Mouse (Mus musculus): ENCODE data around the gene 2610507B11Rik. TPM values are rescaled to one million over a fixed set of nuclear protein-coding genes. Genes with fewer than 3 reads are reported as not detected.

2610507B11Rik gene
- polyA plus RNA-seq, 1 experiment: 51.7 TPM

- Histone ChIP-seq H3K27me3 (ENCODE audit: control insufficient read depth, insufficient read depth, low read length) (no peaks in the 10 kb centered on the region), H3K4me1 (ENCODE audit: control insufficient read depth, insufficient read depth, insufficient read length, low read length) (peaks cover 8% of the 10 kb centered on the region; the same call in 1 of the 2 replicates), H3K4me3 (ENCODE audit: low read depth, low read length) (peak overlapping the region; percentile 83), H3K36me3 (ENCODE audit: control insufficient read depth, insufficient read depth, low read length) (peaks cover 4% of the 10 kb centered on the region; the same call in 1 of the 2 replicates), H3K27ac (ENCODE audit: insufficient read depth, low read depth, low read length) (peak overlapping the region; percentile 97)
- TF ChIP-seq CTCF (IDR thresholded peaks at IDR 0.05; ENCODE audit: extremely low read depth, insufficient read length, insufficient replicate concordance, low read depth, low read length) (no peak), POLR2A (IDR thresholded peaks at IDR 0.05; ENCODE audit: low read depth, low read length) (no peak)
- under 1% methylated on average over 19 of the region's 19 CpGs for WGBS
These were observed 16.3 kb upstream of the 2610507B11Rik start for GRCm38 (mm10) chr11:78245261-78245626.

DNA sequence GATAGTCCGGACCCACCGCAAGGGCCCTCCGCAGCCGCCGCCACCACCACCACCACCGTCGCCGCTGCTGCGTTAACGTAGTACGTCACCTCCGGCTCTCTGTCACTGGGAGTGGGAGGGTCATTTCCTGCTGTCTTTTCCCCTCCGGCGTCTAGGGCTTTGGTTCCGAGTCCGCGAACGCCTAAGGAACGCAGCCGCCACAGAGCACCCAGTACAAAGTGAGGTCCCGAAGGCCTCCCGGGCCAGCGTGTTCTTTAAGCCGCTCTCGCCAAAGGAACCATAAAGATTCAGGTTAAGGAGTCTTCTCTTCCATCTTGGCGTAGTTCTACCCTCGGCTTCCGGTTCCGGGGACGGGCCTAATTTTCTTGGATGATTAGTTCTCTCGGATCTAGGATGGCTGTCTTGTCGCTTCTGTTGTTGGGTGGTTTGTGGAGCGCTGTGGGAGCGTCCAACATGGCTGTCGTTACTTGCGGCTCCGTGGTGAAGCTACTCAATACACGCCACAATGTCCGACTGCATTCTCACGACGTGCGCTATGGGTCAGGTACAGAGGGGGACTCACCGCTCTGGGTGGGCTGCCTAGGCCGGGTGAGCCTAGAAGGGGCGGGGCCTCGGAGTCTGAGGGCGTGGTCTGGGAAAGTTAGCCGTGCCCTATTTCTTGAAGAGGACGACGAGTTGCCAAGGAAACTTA is 15.8 kb upstream of the 2610507B11Rik start, which contains the start of the genes Sdf2 and Supt6:
Gene Sdf2 (plus strand): TSS at position 120 of the 691 bp plus-strand sequence.
Gene Supt6 (minus strand): TSS at position 361 of the 691 bp plus-strand sequence.
- under 1% methylated on average over 50 of the region's 50 CpGs for WGBS
- H3K36me3 ChIP-seq (ENCODE audit: control insufficient read depth, insufficient read depth, low read length): no peaks in the 10 kb centered on the region; the same call in 1 of the 2 replicates
- peak within 1 kb of the TSS; percentile 97 for H3K27ac ChIP-seq (ENCODE audit: insufficient read depth, low read depth, low read length)
- H3K4me1 ChIP-seq (ENCODE audit: control insufficient read depth, insufficient read depth, insufficient read length, low read length): peaks cover 8% of the 10 kb centered on the region; the same call in 1 of the 2 replicates
- TF ChIP-seq POLR2A (IDR thresholded peaks at IDR 0.05; ENCODE audit: low read depth, low read length) (peak; percentile 75), CTCF (IDR thresholded peaks at IDR 0.05; ENCODE audit: extremely low read depth, insufficient read length, insufficient replicate concordance, low read depth, low read length) (0 out of 2 replicates have a peak, but pooled peaks have one; percentile 9)
- H3K27me3 ChIP-seq (ENCODE audit: control insufficient read depth, insufficient read depth, low read length): no peaks in the 10 kb centered on the region
- peak within 1 kb of the TSS; percentile 83 for H3K4me3 ChIP-seq (ENCODE audit: low read depth, low read length)

DNA sequence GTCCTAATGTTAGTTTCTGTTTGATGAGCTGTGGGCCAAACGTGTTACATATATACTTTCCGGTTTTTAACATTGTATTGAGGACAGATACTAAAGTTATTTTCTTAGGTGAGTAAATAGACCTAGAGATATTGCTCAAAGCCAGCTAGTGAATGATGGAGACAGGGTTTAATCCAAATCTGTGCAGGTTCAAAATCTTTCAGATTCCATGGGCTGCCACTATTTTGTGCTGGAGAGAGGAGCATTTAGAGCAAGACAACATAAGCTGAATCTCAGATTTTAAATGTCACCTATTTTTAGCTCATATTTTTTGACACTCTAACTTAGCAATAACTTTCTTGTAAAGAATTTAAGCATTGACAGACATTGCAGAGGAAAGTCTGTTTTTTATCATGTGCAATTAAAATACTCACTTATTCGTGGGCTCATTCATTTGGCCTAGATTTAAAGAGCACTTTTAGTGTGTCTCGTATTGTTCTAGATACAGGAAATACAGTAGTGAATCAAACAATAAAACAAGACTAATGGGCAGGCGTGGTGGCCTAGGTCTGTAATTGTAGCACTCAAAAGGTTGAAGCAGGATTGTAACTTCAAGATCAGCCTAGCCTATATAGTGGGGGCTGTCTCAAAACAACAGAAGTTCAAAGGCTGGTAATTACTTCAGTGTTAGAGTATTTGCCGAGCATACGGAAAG is 15.1 kb upstream of the 2610507B11Rik start:
- TF ChIP-seq CTCF (IDR thresholded peaks at IDR 0.05; ENCODE audit: extremely low read depth, insufficient read length, insufficient replicate concordance, low read depth, low read length) (no peak), POLR2A (IDR thresholded peaks at IDR 0.05; ENCODE audit: low read depth, low read length) (no peak)
- H3K27ac ChIP-seq (ENCODE audit: insufficient read depth, low read depth, low read length): peak overlapping the region; percentile 97; the same call in 1 of the 2 replicates
- H3K27me3 ChIP-seq (ENCODE audit: control insufficient read depth, insufficient read depth, low read length): no peaks in the 10 kb centered on the region
- H3K4me3 ChIP-seq (ENCODE audit: low read depth, low read length): peak overlapping the region; percentile 83
- 12% methylated on average over 7 of the region's 7 CpGs for WGBS
- H3K36me3 ChIP-seq (ENCODE audit: control insufficient read depth, insufficient read depth, low read length): 0 out of 2 replicates have a peak, but pooled peaks cover 1% of the 10 kb centered on the region
- peaks cover 8% of the 10 kb centered on the region; the same call in 1 of the 2 replicates for H3K4me1 ChIP-seq (ENCODE audit: control insufficient read depth, insufficient read depth, insufficient read length, low read length)

DNA sequence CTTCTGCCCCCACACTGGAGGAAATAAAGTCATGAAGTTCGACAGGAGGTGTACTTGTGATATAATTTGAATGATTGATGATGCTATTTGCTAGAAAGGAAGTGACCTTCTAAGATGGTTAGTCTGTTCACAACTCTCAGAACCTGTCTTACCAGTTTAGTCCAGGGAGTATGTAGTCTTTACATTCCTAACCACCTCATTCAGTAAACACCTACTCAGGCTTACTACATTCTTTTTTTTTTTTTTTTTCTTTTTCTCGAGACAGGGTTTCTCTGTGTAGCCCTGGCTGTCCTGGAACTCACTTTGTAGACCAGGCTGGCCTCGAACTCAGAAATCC is 14.6 kb upstream of the 2610507B11Rik start:
- H3K4me3 ChIP-seq (ENCODE audit: low read depth, low read length): no peak overlapping the region
- no peak overlapping the region for H3K27ac ChIP-seq (ENCODE audit: insufficient read depth, low read depth, low read length)
- H3K4me1 ChIP-seq (ENCODE audit: control insufficient read depth, insufficient read depth, insufficient read length, low read length): peaks cover 8% of the 10 kb centered on the region; the same call in 1 of the 2 replicates
- H3K27me3 ChIP-seq (ENCODE audit: control insufficient read depth, insufficient read depth, low read length): no peaks in the 10 kb centered on the region
- 20% methylated on average over 3 of the region's 3 CpGs for WGBS
- H3K36me3 ChIP-seq (ENCODE audit: control insufficient read depth, insufficient read depth, low read length): peaks cover 3% of the 10 kb centered on the region
- TF ChIP-seq CTCF (IDR thresholded peaks at IDR 0.05; ENCODE audit: extremely low read depth, insufficient read length, insufficient replicate concordance, low read depth, low read length) (no peak), POLR2A (IDR thresholded peaks at IDR 0.05; ENCODE audit: low read depth, low read length) (no peak)

DNA sequence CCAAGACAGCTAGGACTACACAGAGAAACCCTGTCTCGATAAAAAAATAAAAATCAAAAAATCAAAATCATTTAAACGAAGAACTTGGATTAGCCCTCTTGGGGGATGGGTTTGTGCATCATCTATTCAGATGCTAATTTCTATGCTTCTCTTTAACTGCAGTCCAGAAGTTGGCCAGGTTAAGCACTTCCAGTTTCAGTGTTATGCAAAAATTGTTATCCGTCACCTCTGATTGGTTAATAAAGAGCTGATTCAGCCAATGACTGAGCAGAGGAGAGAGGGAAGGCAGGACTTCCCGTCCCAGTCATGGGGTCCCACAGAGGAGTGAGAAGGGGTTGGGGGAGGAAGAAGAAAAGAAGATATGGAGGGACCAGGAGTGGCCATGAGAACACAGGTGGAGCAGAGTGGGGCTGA is 13.8 kb upstream of the 2610507B11Rik start:
- Histone ChIP-seq H3K27me3 (ENCODE audit: control insufficient read depth, insufficient read depth, low read length) (no peaks in the 10 kb centered on the region), H3K4me1 (ENCODE audit: control insufficient read depth, insufficient read depth, insufficient read length, low read length) (peaks cover 8% of the 10 kb centered on the region; the same call in 1 of the 2 replicates), H3K27ac (ENCODE audit: insufficient read depth, low read depth, low read length) (no peak overlapping the region), H3K36me3 (ENCODE audit: control insufficient read depth, insufficient read depth, low read length) (peaks cover 9% of the 10 kb centered on the region), H3K4me3 (ENCODE audit: low read depth, low read length) (no peak overlapping the region)
- 63% methylated on average over 4 of the region's 4 CpGs for WGBS
- TF ChIP-seq POLR2A (IDR thresholded peaks at IDR 0.05; ENCODE audit: low read depth, low read length) (no peak), CTCF (IDR thresholded peaks at IDR 0.05; ENCODE audit: extremely low read depth, insufficient read length, insufficient replicate concordance, low read depth, low read length) (no peak)

DNA sequence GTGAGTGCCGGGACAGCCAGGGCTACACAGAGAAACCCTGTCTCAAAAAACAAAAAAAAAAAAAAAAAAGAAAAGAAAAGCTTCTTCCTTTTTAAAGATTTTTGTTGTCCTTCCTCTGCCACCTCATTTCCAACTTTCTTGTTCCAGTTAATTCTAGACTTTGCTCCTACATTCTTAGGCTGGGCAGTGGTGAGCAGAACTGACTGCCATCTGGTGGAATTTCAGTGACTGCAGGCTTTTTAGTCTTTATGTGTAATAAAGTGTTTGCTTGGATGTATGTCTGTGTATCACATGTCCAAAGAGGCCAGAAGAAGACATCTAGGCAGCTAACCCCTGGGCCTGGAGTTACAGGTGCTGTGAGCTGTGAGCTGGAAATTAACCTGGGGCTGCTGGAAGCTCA is 4.9 kb upstream of the 2610507B11Rik start:
- WGBS: 93% methylated on average over 1 of the region's 1 CpGs
- H3K36me3 ChIP-seq (ENCODE audit: control insufficient read depth, insufficient read depth, low read length): peaks cover 16% of the 10 kb centered on the region

More for the DNA sequence above, 4.9 kb upstream of the 2610507B11Rik start:
- Histone ChIP-seq H3K4me1 (ENCODE audit: control insufficient read depth, insufficient read depth, insufficient read length, low read length) (peaks cover 8% of the 10 kb centered on the region; the same call in 1 of the 2 replicates), H3K27ac (ENCODE audit: insufficient read depth, low read depth, low read length) (no peak overlapping the region), H3K27me3 (ENCODE audit: control insufficient read depth, insufficient read depth, low read length) (no peaks in the 10 kb centered on the region), H3K4me3 (ENCODE audit: low read depth, low read length) (no peak overlapping the region)
- TF ChIP-seq POLR2A (IDR thresholded peaks at IDR 0.05; ENCODE audit: low read depth, low read length): no peak
- no peak for TF ChIP-seq CTCF (IDR thresholded peaks at IDR 0.05; ENCODE audit: extremely low read depth, insufficient read length, insufficient replicate concordance, low read depth, low read length)
